Mouse (Mus musculus): ENCODE results near the gene Ttc28.

- TF ChIP-seq FLI1 (IDR thresholded peaks at IDR 0.05; ENCODE audit: low read length) = no peak
- no peak for TF ChIP-seq GATA1 (IDR thresholded peaks at IDR 0.05; ENCODE audit: borderline replicate concordance, low read length)
Measured at GRCm38 (mm10) chr5:111024621-111025020, 145.0 kb downstream of the Ttc28 start.
